Mouse (Mus musculus) cerebellum, postnatal 14 days (tissue): ENCODE measurements around the gene Ccr1.
"Not testable (repeated sequence)": the region's sequence is repeated elsewhere in the genome, so short reads cannot be mapped to it uniquely, and the experiment has no call there.

Source experiments
- DNase-seq, 2 experiments: peaks; one replicate each; pipeline ENCODE4 v3.0.0; 2021; ENCODE audit warnings: mixed read lengths in 2 of 2

Ccr1 gene

DNA sequence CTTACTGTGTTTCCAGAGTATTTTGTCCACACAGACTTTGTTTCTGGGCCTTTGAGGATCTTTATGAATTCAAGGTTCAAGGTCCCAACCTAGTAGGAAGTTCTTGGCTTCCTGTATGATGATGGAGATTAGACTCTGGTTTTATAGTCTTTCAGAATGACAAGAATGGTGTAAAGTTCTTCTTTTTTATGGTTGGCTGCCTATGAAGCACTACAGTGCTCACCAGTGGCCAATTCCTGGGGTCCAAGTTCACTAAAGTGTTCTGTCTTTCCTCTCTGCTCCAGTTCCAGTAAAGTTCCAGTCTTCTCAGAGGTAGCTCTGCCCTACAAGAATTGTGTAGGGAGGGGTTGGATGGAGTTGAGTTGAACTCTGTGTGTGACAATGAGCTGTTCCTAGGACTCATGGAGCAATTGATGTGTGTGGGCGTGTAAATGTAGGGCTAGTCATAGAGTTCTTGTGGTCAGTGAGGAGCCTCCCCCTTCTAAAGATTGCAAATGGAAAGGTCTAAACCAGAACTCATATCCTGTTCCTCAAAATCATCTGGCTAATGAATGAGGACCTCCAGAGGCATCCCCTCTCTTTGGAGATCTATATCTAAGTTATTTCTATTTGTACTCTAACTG, at the start of gene Ccr1:
Ccr1 (minus strand) TSS at position 403 of the 623 bp plus-strand sequence.
- no peak for DNase-seq

DNA sequence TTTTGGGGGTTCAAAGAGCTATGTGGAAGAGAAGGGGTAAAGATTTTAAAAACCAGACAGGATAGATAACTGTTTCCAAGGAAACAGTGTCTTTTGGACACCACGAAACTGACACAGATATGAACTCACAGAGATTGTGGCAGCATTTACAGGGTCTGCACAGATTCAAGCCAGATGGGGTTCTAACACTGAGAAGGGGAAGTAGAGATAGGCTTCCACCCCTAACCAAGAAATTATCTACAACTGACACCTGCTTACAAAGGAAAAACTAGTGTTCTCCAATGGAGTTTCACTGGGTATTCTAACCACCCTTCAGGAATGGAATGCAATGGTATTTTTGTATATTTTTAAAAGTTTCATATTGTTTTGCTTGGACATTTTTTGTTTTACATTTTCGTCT, 47.6 kb upstream of the Ccr1 start:
- no peak for DNase-seq

DNA sequence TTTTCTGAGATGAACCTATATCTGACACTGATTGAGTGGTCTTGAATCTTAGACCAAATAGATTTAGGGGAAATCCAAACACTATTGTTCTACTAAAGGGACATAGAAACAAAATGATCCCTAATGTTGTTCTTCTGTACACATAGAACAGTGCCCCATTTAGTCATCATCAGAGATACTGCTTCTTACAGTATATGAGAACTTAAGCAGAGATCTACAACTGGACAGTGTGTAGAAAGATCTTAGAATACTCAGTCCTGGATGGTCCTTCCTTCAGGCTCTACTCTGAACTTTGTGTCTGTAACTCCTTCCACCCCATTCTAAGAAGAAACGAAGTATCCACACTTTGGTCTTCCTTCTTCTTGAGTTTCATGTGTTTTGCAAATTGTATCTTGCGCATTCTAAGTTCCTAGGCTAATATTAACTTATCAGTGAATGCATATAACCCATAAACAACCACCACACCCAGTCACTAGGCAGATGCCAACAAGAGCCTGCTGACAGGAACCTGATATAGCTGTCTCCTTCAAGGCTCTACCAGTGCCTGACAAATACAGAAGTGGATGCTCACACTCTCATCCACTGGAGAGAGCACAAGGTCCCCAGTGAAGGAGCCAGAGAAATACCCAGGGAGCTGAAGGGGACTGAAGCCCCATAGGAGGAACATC, 46.6 kb upstream of the Ccr1 start:
- no peak for DNase-seq

DNA sequence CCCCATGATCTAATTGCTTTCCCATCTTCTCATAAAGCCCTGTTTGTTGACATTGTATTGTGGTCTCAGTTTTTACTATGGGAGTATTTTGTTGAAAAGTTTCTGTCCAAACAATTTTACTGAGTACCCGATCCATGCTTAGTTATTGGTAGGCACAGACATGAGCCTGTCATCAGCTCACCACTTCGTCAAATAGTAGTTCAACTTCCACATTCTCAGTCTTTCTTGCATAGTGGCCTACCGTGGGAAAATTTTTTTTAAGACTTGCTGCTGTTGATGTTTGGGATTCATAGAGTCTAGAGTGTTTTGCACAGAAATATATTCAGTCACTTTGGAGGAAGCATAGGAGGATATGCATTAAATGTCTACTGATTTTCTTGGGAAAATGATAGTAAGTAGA, 44.8 kb upstream of the Ccr1 start:
- DNase-seq: no peak

DNA sequence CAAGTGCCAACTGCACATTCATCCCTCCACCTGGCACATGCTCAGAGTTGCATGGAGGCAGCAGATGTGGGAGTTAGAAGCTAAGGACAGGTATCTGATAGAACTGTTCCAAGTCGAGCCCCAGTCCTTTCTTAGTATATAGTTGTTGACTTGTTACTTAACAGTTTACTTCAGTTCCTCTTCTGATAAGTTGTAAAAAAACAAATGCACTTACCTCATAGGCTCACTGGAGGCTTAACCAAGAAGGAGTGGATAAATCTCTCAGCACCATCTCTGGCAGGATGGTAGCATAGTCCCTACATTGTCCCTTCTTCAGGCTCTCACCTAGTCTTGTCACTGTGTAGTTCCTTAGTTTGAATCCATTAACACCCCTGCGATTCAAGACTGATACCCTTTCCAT, 44.2 kb upstream of the Ccr1 start:
- no peak for DNase-seq

DNA sequence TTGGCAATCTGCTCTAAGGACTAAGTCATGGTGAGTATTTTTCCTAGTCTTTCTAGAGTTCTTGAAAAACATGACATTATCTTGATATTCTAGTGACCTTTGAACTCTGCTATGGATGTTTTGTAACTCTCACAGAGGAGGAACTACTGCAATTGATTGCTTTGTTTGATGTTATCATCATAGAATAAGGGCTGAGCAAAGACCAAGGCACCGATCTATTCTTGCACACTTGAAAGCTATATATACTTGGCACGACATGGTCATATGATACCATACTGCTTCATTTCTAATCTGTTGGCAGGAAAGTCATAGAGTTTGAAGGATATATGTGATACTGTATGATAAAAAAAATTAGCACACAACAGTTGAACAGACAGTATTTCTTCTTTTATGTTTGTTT, 31.3 kb upstream of the Ccr1 start:
- DNase-seq: no peak

DNA sequence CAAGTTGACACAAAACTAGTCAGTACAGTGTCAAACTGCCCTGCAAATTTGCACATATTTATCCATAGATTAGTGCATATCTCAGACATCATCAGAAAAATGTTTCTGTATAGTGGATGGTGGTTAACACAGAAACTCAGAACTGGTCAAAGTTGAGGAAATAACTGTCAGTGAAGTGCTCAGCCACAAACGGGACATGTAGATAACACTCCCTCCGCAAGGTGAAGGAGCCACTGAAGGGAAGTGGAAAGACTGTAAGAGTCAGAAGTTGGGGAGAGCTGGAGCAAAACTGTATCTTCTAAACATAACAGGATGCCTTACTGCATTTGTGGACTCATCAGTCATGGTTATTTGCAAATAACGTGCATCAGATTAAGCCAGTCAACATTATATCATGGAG, 29.2 kb upstream of the Ccr1 start:
- no peak for DNase-seq

DNA sequence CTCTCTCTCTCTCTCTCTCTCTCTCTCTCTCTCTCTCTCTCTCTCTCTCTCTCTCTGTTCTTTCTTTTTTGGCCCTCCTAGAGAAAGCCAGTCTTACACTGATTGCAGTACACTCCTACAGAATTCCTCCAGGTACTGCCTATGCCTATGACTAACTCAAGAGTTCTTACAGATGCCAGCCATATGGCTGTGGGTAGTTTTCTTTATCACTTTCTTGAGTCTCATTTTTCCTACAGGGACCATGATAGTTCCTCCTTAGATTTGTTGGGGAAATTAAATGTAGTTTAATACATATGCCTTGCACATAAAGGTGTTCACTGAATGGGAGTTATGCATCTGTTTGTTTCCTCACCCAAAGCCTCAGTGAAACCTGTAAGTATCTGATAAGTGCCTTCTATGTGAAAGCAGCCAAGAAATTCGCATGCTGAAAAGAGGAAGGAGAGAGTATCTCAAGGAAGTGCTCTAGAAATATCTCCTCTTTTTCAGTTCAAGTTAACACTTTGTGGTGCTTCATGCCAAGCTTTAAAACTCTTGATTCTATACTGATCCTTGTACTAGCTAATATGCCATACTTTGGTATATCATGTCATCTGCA, 22.9 kb upstream of the Ccr1 start:
- DNase-seq: no peak

DNA sequence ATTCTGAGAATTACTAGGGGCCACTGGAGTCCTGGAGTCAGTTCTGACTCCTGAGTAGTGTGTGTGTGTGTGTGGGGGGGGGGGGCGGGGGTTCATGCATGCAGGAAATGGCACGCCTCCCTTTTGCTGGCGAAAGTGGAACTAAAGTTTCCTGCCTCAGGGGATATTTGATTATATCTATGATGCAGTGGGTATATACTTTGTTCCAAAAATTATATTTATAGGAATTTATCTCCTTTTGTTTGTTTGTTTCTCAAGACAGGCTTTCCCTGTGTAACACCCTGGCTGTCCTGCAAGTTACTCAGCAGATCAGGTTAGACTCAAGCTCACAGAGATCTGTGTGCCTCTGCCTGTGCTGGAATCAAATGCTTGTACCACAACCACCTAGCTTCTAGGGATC, 21.2 kb upstream of the Ccr1 start:
- DNase-seq: no peak

DNA sequence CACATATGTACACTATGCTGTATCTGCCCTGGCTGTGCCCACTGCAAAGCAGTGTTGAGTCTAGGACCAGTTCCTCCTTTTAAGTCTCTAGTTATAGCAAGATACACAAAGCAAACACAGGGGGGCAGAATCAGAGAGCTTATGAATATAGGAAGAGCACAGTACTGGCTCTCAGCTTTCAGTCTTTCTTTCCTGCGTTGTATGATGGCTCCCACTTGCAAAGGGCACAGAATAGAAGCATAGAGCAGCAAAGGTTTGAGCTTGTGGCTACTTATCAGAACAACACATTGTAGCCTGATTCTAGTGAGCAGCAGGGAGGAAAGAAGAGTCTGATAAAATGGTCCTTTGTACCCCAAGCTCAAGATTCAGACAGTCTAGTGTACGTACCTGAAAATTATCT, 17.7 kb upstream of the Ccr1 start:
- DNase-seq: no peak

DNA sequence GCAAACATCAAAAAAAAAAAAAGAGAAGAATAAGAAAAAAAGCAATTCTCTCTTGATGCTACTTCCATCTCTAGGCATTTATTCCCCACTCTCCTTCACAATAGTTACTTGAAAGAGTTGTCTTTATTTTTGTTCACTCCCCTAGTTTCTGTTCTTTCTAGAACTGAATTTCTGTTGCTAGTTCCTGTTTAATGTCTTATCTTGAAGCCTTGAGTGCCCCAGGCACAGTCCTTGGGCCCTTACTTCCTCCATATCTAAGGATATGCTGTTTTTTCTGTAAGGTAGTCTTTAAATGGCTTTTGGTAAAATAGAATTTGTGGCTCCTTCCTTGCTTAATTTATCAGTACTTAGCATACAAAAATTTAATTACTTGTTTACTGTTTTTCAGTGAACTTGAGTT, 16.5 kb upstream of the Ccr1 start:
- DNase-seq: no peak

DNA sequence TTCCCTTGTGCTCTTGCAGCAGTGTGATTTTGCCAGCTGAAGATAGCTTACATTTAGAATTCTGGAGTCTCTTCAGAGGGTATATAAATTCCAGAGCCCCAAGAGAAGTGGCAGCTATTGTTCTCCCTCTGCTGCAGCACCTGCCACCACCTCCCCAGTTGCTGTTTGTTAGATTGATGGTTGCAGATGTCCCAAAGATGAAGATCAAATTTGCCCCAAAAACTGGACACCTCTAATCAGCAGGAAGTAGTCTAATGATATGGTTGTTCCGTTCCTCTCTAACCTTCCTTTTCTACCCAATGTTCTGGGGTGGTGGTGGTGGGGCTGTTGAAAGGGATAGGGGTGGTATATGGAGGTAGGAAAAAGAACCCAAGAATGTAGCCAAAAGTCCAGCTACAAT, 14.2 kb upstream of the Ccr1 start:
- no peak for DNase-seq

DNA sequence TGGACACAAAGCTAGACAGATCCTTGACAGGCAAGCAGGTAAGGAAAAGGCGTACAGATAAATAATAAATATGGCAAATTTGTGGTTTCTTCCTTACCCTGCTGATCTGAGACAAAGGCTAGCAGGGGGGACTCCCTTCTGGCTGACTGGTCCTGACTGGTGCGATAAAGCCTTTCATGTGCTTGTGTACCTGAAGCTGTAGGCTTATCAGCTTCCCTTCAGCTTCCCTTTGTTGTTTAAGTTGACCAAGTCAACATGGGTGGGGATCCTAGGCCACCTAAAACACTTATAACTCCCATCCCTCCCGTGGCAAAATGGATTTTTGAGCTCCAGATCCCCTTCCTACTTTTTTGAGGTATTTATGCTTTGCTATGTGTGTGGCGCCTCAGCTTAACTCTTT, 13.4 kb upstream of the Ccr1 start:
- no peak for DNase-seq

DNA sequence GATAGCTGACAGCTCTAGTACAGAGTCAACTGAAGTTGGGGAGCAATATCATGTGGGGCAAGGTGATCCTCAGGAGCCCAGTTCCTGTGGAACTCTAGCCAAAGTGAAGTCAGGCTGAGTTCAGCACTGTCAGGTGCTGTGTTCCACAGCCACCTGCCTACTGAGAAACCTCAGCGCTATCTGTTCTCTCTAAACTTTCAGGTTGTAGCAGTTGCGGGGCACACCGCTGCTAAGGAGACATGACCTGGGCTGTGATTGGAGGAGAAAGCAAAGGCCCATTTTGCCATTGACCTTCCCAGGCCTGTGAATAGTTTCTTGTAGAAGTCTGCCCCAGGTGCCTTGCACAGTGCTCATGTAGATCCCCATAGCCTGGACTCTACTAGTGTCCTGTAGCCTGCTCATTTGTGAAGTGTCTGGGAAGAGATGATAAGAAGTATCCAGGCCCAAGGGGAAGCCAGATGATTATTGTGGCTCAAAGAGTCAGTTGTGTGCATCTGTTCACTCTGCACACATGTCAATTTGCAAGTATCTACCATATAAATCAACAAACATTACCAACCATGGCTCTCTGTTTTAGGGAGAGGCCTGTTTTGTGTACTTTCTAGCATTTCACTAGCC, 12.5 kb upstream of the Ccr1 start:
- not testable (repeated sequence) for DNase-seq

DNA sequence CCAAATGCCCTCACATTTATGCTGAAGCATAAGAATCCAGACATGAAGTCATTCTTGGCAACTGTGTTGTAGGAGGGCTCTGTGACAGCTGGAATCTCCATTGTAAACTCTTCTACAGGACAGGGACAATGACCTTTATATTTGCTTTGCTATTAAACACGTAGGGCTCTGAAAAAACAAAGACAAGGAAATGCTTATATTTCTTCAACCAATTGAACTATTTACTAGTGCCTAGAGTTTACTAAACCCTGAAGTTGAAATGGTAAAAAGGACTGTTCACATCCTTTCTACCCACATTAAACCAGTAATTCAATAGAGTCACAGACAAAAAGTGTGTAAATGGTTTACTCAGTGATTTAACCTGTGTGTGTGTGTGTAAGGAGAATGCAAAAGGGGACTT, 9.8 kb upstream of the Ccr1 start, which contains the start of gene Ccr1l1:
Ccr1l1 (minus strand) TSS at position 101 of the 400 bp plus-strand sequence.
- no peak for DNase-seq

DNA sequence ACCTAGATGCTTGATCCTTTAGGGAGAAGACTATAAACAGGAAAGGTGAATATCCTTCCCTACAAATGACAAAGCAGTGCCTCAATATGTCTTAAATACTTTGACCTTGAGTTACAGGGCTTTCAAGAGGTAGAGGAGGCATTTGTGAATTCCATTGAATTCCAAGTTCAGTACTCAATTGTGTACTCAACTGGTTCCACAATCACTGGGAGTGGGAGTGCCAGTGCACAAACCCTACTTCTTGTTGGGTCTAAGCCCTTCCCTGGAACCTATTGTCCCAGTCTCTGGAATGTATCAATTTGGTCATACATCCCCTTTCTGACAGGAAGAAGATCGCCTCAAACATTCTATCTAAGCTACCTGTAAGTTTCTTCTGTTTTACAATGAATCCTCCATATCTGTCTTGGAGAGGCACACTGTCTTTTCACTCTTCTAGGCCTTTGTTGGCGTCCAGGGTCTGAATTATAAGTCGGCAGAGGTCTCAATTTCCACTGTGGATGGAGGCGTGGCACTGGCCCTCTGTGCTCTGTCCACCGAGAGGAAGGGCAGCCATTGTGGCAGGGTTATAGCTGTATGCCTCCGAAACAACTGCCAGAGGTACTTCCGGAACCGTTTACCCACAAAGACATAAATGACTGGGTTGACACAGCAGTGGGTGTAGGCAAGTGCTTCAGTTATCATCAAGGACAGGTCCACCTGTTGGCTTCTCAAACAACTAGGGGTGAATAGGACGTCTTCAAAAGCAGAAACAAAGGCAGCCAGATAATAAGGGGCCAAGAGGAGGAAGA, 8.6 kb upstream of the Ccr1 start:
- no peak for DNase-seq

DNA sequence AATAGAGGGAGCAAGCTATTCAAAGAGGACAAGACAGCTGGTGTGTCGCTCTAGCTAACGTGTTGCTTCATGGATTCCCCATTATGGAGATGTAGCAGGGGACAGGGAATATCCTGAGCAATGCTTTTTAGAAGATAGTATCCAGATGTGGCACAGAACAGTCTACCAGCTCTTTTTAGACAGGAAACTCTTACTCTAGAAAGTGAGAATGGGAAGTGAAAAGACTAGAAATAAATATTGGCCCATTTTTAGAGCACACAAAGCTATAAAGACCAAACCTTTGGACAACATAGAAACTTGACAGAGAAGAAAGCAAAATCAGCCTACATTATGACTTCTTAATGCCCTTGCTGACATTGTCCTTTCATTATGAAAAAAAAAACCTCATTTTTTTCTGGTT, 7.1 kb upstream of the Ccr1 start:
- no peak for DNase-seq

DNA sequence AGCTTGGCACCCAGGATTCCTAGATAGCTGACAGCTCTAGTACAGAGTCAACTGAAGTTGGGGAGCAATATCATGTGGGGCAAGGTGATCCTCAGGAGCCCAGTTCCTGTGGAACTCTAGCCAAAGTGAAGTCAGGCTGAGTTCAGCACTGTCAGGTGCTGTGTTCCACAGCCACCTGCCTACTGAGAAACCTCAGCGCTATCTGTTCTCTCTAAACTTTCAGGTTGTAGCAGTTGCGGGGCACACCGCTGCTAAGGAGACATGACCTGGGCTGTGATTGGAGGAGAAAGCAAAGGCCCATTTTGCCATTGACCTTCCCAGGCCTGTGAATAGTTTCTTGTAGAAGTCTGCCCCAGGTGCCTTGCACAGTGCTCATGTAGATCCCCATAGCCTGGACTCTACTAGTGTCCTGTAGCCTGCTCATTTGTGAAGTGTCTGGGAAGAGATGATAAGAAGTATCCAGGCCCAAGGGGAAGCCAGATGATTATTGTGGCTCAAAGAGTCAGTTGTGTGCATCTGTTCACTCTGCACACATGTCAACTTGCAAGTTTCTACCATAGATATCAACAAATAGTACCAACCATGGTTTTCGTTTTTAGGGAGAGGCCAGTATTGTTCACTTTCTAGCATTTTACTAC, 1.5 kb downstream of the Ccr1 start:
- DNase-seq: not testable (repeated sequence)

DNA sequence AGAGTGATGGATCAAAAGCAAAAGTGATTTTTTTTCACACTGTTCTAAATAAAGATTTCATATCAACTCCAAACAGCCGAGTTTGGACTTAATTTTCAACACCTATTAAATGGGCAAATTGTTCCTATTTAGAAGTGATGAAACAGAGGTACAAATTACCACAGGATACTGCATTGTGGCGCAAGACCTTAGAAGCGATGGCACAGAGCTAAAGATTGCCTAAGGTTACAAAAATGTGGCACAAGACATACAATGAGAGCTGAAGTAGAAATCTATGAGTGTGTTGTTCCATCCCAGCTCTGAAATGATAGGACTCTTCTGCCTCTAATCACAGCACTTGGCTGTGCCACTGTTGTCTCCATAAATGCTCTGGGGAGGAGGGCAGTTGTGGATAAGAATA, 3.7 kb downstream of the Ccr1 start:
- DNase-seq: no peak

DNA sequence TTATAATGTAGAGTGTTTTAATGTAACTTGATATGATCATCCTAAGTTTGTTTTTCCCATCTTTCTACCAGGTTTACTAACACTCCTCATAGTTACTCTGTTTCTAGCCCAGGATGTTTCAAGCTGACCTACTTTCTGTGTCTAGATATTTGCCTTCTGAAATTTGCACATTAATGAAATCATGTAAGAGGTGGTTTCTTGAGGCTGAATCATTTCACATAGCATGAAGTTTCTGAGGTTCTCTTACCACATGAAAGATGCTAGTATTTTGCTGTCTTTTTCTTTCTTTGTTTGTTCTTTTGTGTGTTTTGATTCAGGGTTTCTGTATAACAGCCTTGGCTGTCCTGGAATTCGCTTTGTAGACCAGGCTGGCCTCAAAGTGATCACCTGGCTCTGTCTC, 8.3 kb downstream of the Ccr1 start:
- DNase-seq: no peak

DNA sequence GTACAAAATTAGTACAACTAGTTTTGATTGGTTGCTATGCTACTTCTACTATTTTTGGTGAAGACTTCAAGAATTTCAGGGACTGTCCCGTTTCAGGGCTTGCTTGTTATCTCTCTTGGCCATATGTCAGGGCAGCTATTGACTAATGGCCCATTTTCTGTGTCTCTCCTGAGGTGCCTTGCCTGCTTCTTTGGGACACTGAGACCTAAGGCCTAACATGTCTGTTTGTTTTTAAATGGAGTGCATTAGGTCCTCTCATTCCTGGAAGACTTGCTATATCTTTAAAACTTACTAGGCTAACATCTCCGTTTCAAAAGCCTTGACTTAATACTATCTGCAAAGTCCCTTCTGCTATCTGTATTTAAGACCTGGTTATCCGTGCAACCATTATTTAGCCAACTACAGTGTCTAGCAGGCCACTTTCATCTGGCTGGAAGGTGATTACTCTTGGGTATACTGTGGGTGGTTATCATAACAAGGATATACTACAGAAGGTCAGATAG, 10.5 kb downstream of the Ccr1 start:
- no peak for DNase-seq

DNA sequence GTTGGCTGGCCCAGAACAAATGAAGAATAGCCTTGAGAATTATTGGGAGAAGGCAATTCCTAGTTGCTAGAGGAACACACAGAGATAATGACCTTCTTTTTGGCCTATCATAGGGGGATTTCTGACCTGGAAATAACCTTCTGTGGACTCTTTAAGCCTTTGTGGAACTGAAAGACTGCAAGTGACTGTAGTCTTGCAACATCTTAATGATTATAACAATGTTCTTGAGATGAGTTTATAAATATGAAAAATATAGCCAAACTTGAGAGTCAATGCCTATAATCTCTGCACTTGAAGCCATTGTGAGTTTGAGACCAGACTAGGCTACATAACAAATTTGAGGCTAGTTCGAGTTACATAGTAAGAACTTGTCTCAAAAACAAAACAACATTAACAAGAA, 11.6 kb downstream of the Ccr1 start:
- DNase-seq: no peak

DNA sequence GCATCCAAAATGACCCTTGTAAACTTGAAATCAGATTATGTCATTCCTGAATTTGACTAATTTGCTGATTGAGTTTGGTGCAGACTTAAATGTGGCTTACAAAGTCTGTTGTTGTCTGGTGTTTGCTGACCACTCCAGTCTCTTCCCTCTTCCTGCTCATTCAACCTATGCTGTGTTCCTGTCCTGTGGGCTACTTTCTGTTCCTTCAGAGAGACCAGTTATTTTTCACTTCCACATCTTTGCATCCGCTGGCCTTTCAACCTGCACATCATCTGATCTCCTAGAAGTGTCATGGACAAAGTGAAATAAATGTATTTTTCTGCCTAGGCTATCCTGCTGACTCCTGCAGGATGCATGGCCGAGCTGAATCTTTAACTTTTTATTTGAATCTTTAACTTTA, 14.9 kb downstream of the Ccr1 start:
- DNase-seq: no peak
